Mouse (Mus musculus) megakaryocyte, embryonic 14.5 days (primary cell): ENCODE results near the gene Ccdc124.

Experiments
- FLI1 ChIP-seq: IDR thresholded peaks from 2 replicates; pipeline ENCODE4 v1.6.1; 2012; ENCODE audit warnings: low read length, inconsistent platforms, mixed read lengths
- GATA1 ChIP-seq: IDR thresholded peaks from 3 replicates; pipeline ENCODE4 v1.6.1; 2012; ENCODE audit warnings: mixed read lengths, low read length, inconsistent platforms, borderline replicate concordance

- TF ChIP-seq GATA1, result no peak
- no peak; the same call in 1 of the 2 replicates for TF ChIP-seq FLI1
These were observed 32.3 kb upstream of the Ccdc124 start, which contains the start of gene Map1s for GRCm38 (mm10) chr8:70905831-70906736.
